Mouse (Mus musculus) G1E (cell line): ENCODE measurements around the gene Tuba8.

Experiments
- CTCF ChIP-seq: IDR thresholded peaks from 2 replicates; pipeline ENCODE4 v1.5.1; 2012; ENCODE audit warnings: low read depth, low read length, inconsistent platforms, mixed read lengths
- GATA1 ChIP-seq: IDR thresholded peaks from 2 replicates; pipeline ENCODE4 v1.6.1; 2012; ENCODE audit warnings: borderline replicate concordance, low read length, inconsistent platforms, mixed read lengths
- GATA2 ChIP-seq: IDR thresholded peaks from 2 replicates; pipeline ENCODE4 v1.6.1; 2012; ENCODE audit warnings: low read depth, low read length, inconsistent platforms, borderline replicate concordance
- POLR2AphosphoS5 ChIP-seq: IDR thresholded peaks from 2 replicates; pipeline ENCODE4 v1.6.1; 2012; ENCODE audit warnings: low read depth, low read length, inconsistent platforms; ENCODE audit not compliant: insufficient replicate concordance
- TAL1 ChIP-seq: conservative IDR thresholded peaks from 2 replicates; pipeline ENCODE4 v1.6.1; 2012; ENCODE audit warnings: low read depth, low read length, inconsistent platforms, mixed read lengths

DNA sequence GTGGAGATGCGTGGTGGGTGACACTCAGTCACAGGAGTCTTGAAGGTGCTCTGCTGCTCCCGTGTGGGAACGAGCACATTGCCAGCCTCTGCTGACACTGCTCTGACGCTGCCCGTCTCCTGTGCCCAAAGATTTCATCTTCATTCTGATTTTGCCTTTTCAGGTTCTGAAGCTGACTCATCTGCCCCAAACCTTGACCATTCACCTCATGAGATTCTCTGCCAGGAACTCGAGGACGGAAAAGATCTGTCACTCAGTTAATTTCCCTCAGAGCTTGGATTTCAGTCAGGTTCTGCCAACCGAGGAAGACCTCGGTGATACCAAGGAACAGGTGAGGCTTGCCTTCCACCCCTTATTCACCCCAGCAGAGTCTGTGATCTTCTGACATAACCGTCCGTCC, 52.0 kb downstream of the Tuba8 start:
- TF ChIP-seq CTCF (no peak), POLR2AphosphoS5 (no peak), GATA2 (no peak), GATA1 (no peak), TAL1 (no peak)
